Mouse (Mus musculus): Measurements from ENCODE around the gene Tmem121b. TPM values are rescaled to one million over a fixed set of nuclear protein-coding genes. Genes with fewer than 3 reads are reported as not detected.

The Tmem121b gene
- 1.4 TPM for polyA plus RNA-seq (2017; shearing (Covaris generic))

DNA sequence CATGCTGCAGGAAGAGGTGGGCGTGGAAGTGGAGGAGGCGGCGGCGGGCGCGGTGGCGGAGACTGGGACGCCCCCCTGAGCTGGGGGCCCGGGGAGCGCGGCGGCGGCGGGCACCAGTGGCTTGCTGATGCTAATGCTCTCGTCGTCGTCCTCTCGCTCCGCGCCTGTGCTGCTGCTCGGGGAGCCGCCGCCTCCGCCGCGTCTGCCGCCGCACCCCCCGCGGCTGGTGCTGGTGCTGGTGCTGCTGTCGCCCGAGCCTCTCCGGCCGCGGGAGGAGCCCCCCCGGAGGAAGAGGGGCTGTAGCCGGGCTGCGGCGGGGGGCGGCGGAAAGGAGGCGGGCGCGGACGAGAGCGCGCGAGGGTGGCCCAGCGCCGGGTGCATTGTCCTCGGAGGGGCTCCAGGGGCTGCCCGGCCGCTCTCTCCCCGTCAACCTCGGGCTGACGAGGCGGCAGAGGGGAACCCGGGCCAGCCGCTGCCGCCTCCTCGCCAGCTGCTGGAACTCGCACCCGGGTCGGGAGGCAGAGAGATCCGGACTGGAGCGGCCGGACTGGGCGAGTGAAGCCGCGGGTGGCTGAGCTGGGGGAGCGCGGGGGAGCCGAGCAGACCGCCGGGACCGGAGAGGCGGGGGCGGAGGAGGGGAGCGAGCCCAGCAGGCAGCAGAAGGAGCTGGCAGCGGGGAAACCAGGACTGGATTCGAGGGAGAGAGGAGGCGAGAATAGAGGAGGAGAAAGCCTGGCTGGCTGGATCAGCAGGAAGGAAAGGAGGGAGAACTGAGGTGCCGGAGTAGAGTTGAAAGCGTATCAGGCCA lies at the start of gene Tmem121b:
Tmem121b (minus strand) TSS at position 434 of the 808 bp plus-strand sequence.

DNA sequence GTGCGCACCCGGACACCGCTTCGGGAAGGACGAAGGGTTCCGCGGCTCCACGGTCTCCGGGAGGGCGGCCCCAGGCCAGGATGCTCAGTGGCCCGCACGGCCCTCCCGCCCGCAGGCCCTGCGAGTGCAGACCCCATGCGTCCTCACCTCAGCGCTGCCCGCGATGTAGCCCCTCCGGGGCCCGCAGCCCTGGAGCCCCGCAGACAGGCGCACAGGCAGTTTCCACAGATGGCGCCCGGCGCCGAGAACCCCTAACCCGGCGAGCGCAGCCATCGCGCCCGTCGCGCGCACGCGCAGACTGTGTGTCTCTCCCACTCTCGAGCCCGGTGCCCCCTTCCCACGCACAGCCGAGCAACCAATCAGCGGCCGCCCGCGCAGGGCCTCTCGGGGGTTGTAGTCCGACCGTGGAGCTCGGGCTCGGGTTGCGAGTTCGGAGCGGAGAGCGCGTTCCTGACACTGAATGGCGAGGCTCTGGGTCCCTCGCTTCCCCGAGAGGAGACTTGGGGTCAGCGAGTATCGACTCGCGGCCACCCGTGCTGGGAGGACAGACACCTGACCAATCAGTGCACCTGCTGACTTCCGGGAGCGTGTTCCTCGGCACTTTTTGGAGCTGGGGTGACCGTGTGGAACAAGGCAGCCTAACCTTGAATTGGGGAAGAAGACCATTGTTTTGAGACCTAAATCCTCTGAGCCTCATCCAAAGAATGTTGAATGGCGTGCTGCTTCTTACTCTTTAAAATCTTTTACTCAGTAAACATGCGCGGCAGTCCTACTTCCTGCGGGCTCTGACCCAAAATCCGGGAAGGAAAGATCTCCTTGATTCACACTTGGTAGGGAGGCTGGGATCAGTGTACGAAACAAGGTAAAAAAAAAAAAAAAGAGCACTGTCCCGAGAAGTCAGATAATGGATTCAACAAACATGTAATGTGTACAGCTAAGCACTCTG lies 37.7 kb upstream of the Tmem121b start, which contains the start of gene Hdhd5:
Hdhd5 (minus strand) TSS at position 300 of the 946 bp plus-strand sequence.

DNA sequence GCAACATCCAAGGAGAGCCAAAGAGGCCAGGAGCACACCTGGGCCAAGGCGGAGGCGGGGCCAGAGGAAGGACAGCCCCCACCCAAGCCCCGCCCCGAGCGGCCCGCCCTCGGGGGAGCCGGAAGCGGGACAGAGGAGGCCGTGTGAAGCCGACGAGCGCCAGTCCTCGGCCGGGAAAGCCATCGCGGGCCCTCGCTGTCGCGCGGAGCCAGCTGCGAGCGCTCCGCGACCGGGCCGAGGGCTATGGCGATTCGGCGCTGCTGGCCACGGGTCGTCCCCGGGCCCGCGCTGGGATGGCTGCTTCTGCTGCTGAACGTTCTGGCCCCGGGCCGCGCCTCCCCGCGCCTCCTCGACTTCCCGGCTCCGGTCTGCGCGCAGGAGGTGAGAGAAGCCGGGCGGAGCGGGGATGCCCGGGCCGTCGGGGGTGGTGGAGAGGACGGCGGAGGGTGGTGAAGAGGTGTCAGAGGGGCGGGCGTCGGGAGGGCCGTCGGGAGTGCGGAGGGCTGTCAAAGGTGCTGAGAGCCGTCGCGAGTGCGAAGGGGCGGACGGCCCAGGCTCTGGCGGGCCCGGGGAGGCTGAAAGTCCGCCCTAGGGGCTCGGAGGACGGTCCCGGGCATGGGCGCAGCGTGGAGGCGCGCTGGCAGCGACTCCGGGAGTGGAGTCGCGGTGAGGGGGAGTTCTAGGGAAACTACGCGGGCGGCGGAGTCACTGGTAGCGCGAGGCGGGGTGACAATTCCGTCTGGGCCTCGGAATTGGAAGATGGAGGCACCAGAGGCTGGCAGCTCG lies 30.3 kb downstream of the Tmem121b start, which contains the start of gene Il17ra:
Il17ra (plus strand) TSS at position 162 of the 786 bp plus-strand sequence.

Other genes starting within 250 kb of the Tmem121b start
- gene D330020A13Rik, start 199.4 kb downstream of the Tmem121b start, polyA plus RNA-seq (2017; shearing (Covaris generic)), result not detected
- not detected for gene B4galnt3, start 199.2 kb downstream of the Tmem121b start, polyA plus RNA-seq (2017; shearing (Covaris generic))
- gene Kdm5a, start 129.7 kb downstream of the Tmem121b start, polyA plus RNA-seq (2017; shearing (Covaris generic)), result 111 TPM
- 10.9 TPM for gene Ccdc77, start 129.4 kb downstream of the Tmem121b start, polyA plus RNA-seq (2017; shearing (Covaris generic))
- gene Il17ra, start 30.6 kb downstream of the Tmem121b start, polyA plus RNA-seq (2017; shearing (Covaris generic)), result 41.0 TPM
- gene Hdhd5, start 37.5 kb upstream of the Tmem121b start, polyA plus RNA-seq (2017; shearing (Covaris generic)), result 80.5 TPM
- 0.28 TPM for gene Cecr2, start 172.6 kb upstream of the Tmem121b start, polyA plus RNA-seq (2017; shearing (Covaris generic))